Mouse (Mus musculus): Measurements from ENCODE around the gene Zfp2. TPM values are rescaled to one million over a fixed set of nuclear protein-coding genes. Genes with fewer than 3 reads are reported as not detected.

The Zfp2 gene
- polyA plus RNA-seq, 1 experiment from 2014 or later = 57.4 TPM

- Histone ChIP-seq H3K9me3 (peaks cover 24% of the 10 kb centered on the region), H3K4me2 (peak overlapping the region; percentile 48), H3K4me3 (peak overlapping the region; percentile 95; the same call in 1 of the 2 replicates), H3K36me3 (replicated peaks) (peaks cover 28% of the 10 kb centered on the region), H3K27ac (no peak overlapping the region), H3K9ac (no peak overlapping the region), H3K27me3 (replicated peaks) (no peaks in the 10 kb centered on the region), H3K4me1 (no peaks in the 10 kb centered on the region; the same call in none of the 2 replicates)
- 93% methylated on average over 3 of the region's 3 CpGs for WGBS
- no peak for ATAC-seq (replicated peaks)
These were observed 1.5 kb downstream of the Zfp2 start for GRCm38 (mm10) chr11:50914461-50914860.

GRCm38 (mm10) chr11:50913301-50913700 is 2.7 kb downstream of the Zfp2 start:
- peaks cover 24% of the 10 kb centered on the region for H3K9me3 ChIP-seq
- no peak for ATAC-seq (replicated peaks)
- H3K4me3 ChIP-seq = no peak overlapping the region
- H3K4me2 ChIP-seq = no peak overlapping the region
- H3K4me1 ChIP-seq = no peaks in the 10 kb centered on the region; the same call in none of the 2 replicates
- no peak overlapping the region for H3K27ac ChIP-seq
- no peaks in the 10 kb centered on the region for H3K27me3 ChIP-seq (replicated peaks)
- H3K9ac ChIP-seq = no peak overlapping the region
- 90% methylated on average over 1 of the region's 1 CpGs for WGBS
- H3K36me3 ChIP-seq (replicated peaks) = peaks cover 40% of the 10 kb centered on the region

GRCm38 (mm10) chr11:50908136-50908535 is 7.8 kb downstream of the Zfp2 start:
- H3K4me1 ChIP-seq = no peaks in the 10 kb centered on the region
- peaks cover 51% of the 10 kb centered on the region for H3K9me3 ChIP-seq
- peaks cover 89% of the 10 kb centered on the region for H3K36me3 ChIP-seq (replicated peaks)
- no peaks in the 10 kb centered on the region for H3K27me3 ChIP-seq (replicated peaks)
- WGBS = 88% methylated on average over 5 of the region's 5 CpGs
- no peak for ATAC-seq (replicated peaks)
- no peak overlapping the region for H3K4me3 ChIP-seq
- no peak overlapping the region for H3K4me2 ChIP-seq
- H3K27ac ChIP-seq = no peak overlapping the region
- no peak overlapping the region for H3K9ac ChIP-seq

GRCm38 (mm10) chr11:50897359-50897758 is 18.6 kb downstream of the Zfp2 start:
- H3K4me1 ChIP-seq = no peaks in the 10 kb centered on the region
- no peak overlapping the region for H3K27ac ChIP-seq
- peaks cover 58% of the 10 kb centered on the region for H3K36me3 ChIP-seq (replicated peaks)
- no peak overlapping the region for H3K4me3 ChIP-seq
- H3K4me2 ChIP-seq = no peak overlapping the region
- no peak overlapping the region for H3K9ac ChIP-seq
- ATAC-seq (replicated peaks) = no peak
- H3K9me3 ChIP-seq = peaks cover 59% of the 10 kb centered on the region
- no peaks in the 10 kb centered on the region for H3K27me3 ChIP-seq (replicated peaks)
- WGBS = 67% methylated on average over 1 of the region's 1 CpGs

GRCm38 (mm10) chr11:50892441-50892840 is 23.5 kb downstream of the Zfp2 start:
- H3K4me2 ChIP-seq = no peak overlapping the region
- peaks cover 4% of the 10 kb centered on the region for H3K4me1 ChIP-seq
- no peak overlapping the region for H3K4me3 ChIP-seq
- peaks cover 14% of the 10 kb centered on the region for H3K36me3 ChIP-seq (replicated peaks)
- no peaks in the 10 kb centered on the region for H3K27me3 ChIP-seq (replicated peaks)
- peaks cover 15% of the 10 kb centered on the region; the same call in 1 of the 2 replicates for H3K9me3 ChIP-seq
- H3K9ac ChIP-seq = no peak overlapping the region
- H3K27ac ChIP-seq = no peak overlapping the region
- 52% methylated on average over 2 of the region's 2 CpGs for WGBS
- no peak for ATAC-seq (replicated peaks)

GRCm38 (mm10) chr11:50887390-50888128 is 28.4 kb downstream of the Zfp2 start, which contains the start of gene Zfp454:
Zfp454 (minus strand) TSS chr11:50887651.
- peak; percentile 96 for ATAC-seq (replicated peaks)
- Histone ChIP-seq H3K36me3 (replicated peaks) (peaks cover 13% of the 10 kb centered on the region), H3K9me3 (no peaks in the 10 kb centered on the region), H3K9ac (peak within 1 kb of the TSS; percentile 65), H3K27me3 (replicated peaks) (no peaks in the 10 kb centered on the region), H3K27ac (peak within 1 kb of the TSS; percentile 80), H3K4me1 (peaks cover 13% of the 10 kb centered on the region), H3K4me3 (peak within 1 kb of the TSS; percentile 48), H3K4me2 (peak within 1 kb of the TSS; percentile 72)
- WGBS = 6% methylated on average over 26 of the region's 26 CpGs

- 24% methylated on average over 10 of the region's 10 CpGs for WGBS
- H3K4me2 ChIP-seq = peak overlapping the region; percentile 72
- peak overlapping the region; percentile 80 for H3K27ac ChIP-seq
- peak; percentile 51 for ATAC-seq (replicated peaks)
- peaks cover 13% of the 10 kb centered on the region for H3K4me1 ChIP-seq
- peak overlapping the region; percentile 48 for H3K4me3 ChIP-seq
- H3K9ac ChIP-seq = peak overlapping the region; percentile 65
- no peaks in the 10 kb centered on the region for H3K9me3 ChIP-seq
- no peaks in the 10 kb centered on the region for H3K27me3 ChIP-seq (replicated peaks)
- peaks cover 19% of the 10 kb centered on the region for H3K36me3 ChIP-seq (replicated peaks)
These were observed 29.1 kb downstream of the Zfp2 start for GRCm38 (mm10) chr11:50886933-50887293.

GRCm38 (mm10) chr11:50886231-50886932 is 29.6 kb downstream of the Zfp2 start:
- H3K4me2 ChIP-seq = peak overlapping the region; percentile 72
- H3K36me3 ChIP-seq (replicated peaks) = peaks cover 19% of the 10 kb centered on the region
- H3K9me3 ChIP-seq = no peaks in the 10 kb centered on the region
- peaks cover 13% of the 10 kb centered on the region for H3K4me1 ChIP-seq
- no peak overlapping the region for H3K27ac ChIP-seq
- no peaks in the 10 kb centered on the region for H3K27me3 ChIP-seq (replicated peaks)
- ATAC-seq (replicated peaks) = peak; percentile 2; the same call in 1 of the 2 replicates
- 41% methylated on average over 8 of the region's 8 CpGs for WGBS
- H3K9ac ChIP-seq = peak overlapping the region; percentile 65
- peak overlapping the region; percentile 48 for H3K4me3 ChIP-seq

- Histone ChIP-seq H3K9ac (no peak overlapping the region), H3K4me2 (no peak overlapping the region), H3K27me3 (replicated peaks) (no peaks in the 10 kb centered on the region), H3K36me3 (replicated peaks) (peaks cover 39% of the 10 kb centered on the region), H3K27ac (no peak overlapping the region), H3K4me3 (no peak overlapping the region), H3K4me1 (peaks cover 13% of the 10 kb centered on the region), H3K9me3 (no peaks in the 10 kb centered on the region)
- no peak for ATAC-seq (replicated peaks)
- 88% methylated on average over 3 of the region's 3 CpGs for WGBS
These were observed 32.2 kb downstream of the Zfp2 start for GRCm38 (mm10) chr11:50883756-50884155.

GRCm38 (mm10) chr11:50878641-50879040 is 37.3 kb downstream of the Zfp2 start:
- H3K9ac ChIP-seq = no peak overlapping the region
- no peaks in the 10 kb centered on the region for H3K4me1 ChIP-seq
- 88% methylated on average over 3 of the region's 3 CpGs for WGBS
- H3K4me2 ChIP-seq = no peak overlapping the region
- peaks cover 76% of the 10 kb centered on the region for H3K36me3 ChIP-seq (replicated peaks)
- peaks cover 10% of the 10 kb centered on the region; the same call in 1 of the 2 replicates for H3K9me3 ChIP-seq
- no peaks in the 10 kb centered on the region for H3K27me3 ChIP-seq (replicated peaks)
- H3K27ac ChIP-seq = no peak overlapping the region
- H3K4me3 ChIP-seq = no peak overlapping the region
- no peak for ATAC-seq (replicated peaks)

- no peaks in the 10 kb centered on the region for H3K36me3 ChIP-seq (replicated peaks)
- ATAC-seq (replicated peaks) = peak; percentile 39; the same call in 1 of the 2 replicates
- peak overlapping the region; percentile 98 for H3K4me2 ChIP-seq
- peaks cover 18% of the 10 kb centered on the region for H3K4me1 ChIP-seq
- no peak overlapping the region for H3K27ac ChIP-seq
- H3K9ac ChIP-seq = peak overlapping the region; percentile 41
- peak overlapping the region; percentile 44 for H3K4me3 ChIP-seq
- H3K27me3 ChIP-seq (replicated peaks) = peaks cover 52% of the 10 kb centered on the region
- WGBS = 1% methylated on average over 72 of the region's 72 CpGs
- no peaks in the 10 kb centered on the region for H3K9me3 ChIP-seq
These were observed 64.9 kb downstream of the Zfp2 start for GRCm38 (mm10) chr11:50850989-50851601.

GRCm38 (mm10) chr11:50850177-50850735 is 65.7 kb downstream of the Zfp2 start, which contains the start of gene Grm6:
Grm6 (plus strand) TSS chr11:50850685.
- Histone ChIP-seq H3K27me3 (replicated peaks) (peaks cover 52% of the 10 kb centered on the region), H3K4me1 (peaks cover 18% of the 10 kb centered on the region)
- WGBS = 2% methylated on average over 11 of the region's 11 CpGs

More at GRCm38 (mm10) chr11:50850177-50850735, 65.7 kb downstream of the Zfp2 start, which contains the start of gene Grm6:
- Histone ChIP-seq H3K9ac (peak within 1 kb of the TSS; percentile 41), H3K4me2 (peak within 1 kb of the TSS; percentile 98), H3K36me3 (replicated peaks) (no peaks in the 10 kb centered on the region), H3K4me3 (peak within 1 kb of the TSS; percentile 44), H3K9me3 (no peaks in the 10 kb centered on the region), H3K27ac (no peak within 1 kb of the TSS)
- ATAC-seq (replicated peaks) = no peak

All from midbrain, embryonic 15.5 days (tissue).